Mouse (Mus musculus) left cerebral cortex, adult 18-20 months (tissue): Measurements from ENCODE around the gene Ripor2. TPM values are rescaled to one million over a fixed set of nuclear protein-coding genes. Genes with fewer than 3 reads are reported as not detected.

Source experiments
- DNase-seq, 2 experiments: peaks; one replicate each; pipeline ENCODE4 v3.0.0; 2021 to 2022; ENCODE audit warnings: low spot score in 2 of 2, mixed read lengths in 1 of 2
- total RNA-seq, 2 experiments: library from RNA; stranded (reverse); gene quantifications; 2 replicates each; pipeline ENCODE4 v1.2.3; 2021

The Ripor2 gene
- total RNA-seq, 2 experiments from 2014 or later = 60.1 to 61.7 TPM

DNA sequence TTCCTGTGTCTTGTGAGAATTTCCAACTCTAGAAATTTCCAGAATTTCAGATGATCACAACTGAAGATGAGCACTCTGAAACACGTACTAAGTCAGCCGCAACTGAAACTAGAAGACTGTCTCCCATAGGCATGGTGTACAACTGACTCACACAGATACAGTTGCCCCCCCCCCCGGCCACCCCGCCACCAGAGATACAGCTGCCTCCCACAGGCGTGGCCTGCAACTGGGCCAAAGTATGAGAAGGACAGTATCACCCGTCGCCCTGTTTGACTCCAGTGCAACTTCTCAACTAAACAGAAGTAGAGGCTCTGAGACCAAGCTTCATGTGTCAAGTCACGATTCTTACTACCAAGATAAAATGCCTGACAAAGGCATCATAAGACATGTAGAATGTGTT, 1.2 kb upstream of the Ripor2 start:
- DNase-seq = no peak

DNA sequence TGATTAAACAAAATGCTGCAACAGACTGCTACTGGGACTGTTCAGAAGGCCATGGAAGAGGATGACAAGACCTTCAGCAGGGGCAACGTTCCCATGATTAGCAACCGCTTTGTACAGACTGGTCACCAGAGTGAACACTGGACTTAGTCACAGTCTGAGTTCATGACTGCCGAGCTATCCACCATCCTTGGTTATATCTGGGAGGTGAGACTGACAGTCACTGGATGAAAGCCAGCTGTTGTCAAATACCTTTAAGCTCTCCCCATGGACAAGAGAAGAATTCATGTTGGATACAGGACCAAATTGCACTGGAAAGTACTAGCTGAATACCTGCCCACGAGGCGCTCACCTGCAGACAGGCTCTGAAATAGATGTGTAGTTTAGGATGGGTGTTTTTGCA, 2.4 kb downstream of the Ripor2 start:
- no peak for DNase-seq

DNA sequence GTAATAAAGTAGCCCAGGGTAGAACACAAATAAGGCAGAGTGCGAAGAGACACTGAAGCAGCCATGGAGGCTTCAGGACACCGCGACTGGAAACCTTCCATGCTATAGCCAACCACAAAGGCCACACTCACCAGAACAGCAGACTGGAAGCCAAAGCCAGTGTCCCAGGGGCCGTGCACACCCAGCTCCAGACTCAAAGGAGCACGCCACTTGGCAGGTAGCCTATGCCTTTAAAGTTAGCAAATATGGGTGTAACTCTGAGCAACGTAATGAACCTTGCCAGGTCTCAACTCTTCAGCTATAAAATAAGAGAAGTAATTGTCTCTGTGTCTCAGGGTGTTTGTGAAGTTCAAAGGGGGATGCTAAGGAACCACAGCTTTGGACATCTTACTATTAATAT, 2.9 kb downstream of the Ripor2 start:
- DNase-seq = no peak

DNA sequence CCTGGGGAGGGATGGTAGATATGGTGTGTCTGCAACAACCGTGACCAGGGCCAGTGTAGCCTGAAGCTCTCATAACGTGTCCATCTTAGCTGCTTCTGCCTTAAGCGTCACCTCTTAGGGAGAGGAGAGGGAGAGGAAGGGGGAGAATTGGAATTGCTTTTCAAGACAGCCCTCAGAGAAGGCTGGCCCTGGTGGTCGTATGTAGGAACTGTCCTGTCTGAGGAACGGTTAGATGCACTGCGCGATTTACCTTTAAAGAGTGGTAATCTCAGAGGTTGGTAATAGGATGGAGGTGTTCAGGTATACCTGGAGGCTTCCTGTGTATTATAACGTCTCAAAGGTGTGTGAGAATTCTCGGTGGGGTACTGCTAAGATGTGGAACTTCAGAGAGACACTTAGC, 3.4 kb downstream of the Ripor2 start:
- no peak for DNase-seq

DNA sequence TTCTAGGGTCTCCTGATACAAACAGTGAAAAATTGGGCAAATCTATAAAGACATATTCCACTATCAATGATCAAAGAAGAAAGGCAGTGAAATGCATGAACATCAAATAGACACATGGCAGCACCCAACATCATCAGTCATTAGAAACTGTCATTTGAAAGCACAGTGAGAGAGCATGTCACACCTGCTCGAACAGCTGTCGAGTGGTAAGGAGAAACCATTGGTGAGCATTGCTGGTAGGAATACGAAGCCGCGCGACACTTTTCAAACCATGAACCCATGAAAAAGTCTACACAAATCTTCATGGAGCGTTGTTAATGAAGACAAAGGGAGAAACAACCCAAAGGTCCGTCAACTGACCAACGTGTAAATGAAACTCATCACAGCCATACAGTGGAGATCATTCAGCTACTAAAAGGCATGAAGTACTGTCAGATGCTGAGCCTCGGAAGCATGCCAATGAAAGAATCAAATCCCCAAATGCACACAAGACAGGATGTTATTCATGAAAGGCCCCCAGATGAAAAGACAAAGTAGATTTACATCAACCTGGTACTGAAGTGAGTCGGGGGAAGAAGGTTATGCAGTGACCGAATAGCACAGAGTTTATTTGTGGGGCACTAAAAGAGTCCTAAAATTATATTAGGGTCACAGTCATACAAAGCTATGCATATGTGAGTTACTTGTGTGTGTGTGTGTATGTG, 5.4 kb downstream of the Ripor2 start:
- no peak for DNase-seq

DNA sequence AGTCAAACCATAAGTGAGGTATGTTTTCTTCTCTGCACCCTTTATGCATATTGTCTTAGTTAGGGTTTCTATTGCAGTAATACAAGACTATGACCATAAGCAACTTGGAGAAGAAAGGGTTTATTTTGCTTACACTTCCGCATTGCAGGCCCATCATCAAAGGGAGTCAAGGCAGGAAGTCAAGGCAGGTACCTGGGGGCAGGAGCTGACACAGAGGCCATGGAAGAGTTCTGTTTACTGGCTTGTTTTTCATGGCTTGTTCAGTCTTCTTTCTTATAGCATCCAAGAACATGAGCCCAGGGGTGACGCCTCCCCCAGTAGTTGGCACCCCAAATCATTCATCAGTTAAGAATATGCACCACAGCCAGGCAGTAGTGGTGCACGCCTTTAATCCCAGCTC, 6.6 kb downstream of the Ripor2 start:
- DNase-seq = no peak

DNA sequence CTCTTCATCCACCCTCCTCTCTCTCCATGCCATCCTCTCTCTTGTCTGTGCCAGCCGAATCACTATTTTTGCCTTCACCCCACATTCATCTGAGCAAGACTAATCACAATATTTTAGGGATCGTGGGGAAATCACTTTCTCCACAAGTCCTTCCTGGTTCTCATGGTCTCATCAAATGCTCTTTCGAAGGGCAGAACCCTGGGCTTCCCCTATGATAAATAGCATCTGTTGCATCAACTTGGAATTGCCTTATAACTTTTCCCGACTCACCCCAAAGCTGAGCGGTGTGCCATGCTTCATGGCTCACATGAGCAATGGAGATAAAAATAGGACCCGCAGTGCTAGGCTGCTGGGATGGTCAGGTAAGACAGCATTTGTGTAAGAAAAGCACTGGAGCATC, 9.7 kb downstream of the Ripor2 start:
- no peak for DNase-seq

DNA sequence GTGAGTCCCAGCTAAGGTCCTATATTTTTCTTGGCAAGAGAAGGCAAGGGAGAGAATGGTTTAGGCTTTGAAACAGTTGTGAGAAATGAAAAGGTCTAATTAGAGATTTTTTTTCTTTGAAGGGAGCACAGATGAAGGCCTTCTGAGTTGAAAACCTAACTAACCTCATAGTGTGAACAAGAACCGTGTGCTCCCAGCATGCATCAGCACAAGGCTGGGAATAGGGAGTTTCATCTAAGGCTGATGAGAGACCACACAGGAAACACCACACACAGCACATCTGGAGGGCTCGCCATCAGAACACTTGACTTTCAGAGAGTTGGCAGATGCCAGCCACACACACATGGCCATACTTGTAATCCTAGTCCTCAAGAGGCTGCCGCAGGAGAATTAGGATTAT, 12.3 kb downstream of the Ripor2 start:
- no peak for DNase-seq

DNA sequence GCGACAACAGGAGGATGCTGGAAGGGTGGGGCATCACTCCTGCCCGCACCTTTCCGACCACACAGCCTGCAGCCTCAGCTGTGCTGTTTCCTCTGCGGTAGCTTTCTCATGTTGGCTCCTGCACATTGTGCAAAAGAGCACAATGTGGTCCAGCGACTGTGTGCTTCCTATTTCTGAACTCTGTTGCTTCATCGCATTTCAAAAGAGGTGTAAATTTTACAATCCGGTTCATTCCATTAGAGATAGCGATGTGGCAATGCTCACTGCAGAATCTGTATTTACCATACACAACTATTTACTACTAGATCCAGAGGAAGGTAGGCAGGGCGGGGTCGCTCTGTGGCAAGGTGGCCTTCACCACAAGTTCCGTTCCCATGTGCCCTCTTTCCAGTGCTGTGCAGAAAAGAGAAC, 17.6 kb downstream of the Ripor2 start:
- DNase-seq = no peak

DNA sequence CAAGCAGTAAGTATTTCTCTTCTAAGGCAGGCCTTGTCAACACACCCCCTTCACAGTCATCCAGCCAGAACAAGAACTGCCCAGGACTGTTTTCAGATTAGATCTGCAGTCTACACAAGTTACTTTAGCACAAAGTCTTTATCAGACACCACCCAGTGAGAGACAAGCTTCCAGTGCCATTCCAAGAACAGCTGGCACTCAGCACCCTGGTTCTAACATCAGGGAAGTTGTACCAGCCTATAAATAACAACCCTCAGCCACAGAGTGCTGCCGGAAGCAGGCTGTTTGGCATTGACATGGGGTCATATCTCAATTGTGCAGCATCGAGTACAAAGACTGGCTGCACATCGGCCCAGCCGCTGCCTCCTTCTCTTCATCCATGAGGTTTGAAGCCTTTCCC, 21.0 kb downstream of the Ripor2 start:
- no peak for DNase-seq

DNA sequence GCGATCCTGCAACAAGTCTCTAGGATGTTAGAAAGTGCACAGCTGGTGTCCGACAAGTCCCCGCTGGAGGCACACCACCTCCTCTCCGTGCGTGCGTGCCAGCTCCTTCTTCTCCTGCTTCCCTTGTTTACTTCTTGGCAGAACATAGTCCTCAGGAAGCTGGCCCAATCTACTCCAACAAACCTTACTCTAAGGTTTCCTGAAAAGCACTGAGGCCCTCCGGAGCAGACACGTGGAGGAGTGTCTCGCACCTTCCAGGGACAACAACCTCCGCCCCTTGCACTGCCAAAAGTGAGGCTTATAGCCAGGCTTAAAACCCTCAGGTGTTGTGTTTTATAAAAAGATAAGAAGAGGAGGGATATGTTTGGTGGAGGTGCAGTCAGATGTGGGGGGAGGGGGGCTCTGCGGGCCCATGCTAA, 21.6 kb downstream of the Ripor2 start:
- peak in 1 of 2 experiments; percentile 33 for DNase-seq

DNA sequence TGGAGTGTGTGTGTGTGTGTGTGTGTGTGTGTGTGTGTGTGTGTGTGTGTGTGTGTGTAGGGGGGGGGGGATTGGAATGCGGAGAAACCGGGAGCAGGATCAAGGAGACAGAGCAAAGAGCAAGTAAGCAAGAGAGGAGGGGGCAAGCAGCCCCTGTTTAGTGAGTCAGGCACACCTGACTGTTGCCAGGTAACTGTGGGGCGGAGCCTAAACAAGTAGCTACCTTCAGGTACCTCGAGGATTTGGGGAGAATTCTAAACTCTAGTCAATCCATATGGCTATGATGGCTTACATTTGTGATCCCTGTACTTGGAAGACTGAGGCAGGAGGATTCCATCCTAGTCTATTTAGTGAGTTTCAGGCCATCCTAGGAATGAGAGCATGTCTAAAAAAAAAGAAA, 22.1 kb downstream of the Ripor2 start:
- no peak for DNase-seq

DNA sequence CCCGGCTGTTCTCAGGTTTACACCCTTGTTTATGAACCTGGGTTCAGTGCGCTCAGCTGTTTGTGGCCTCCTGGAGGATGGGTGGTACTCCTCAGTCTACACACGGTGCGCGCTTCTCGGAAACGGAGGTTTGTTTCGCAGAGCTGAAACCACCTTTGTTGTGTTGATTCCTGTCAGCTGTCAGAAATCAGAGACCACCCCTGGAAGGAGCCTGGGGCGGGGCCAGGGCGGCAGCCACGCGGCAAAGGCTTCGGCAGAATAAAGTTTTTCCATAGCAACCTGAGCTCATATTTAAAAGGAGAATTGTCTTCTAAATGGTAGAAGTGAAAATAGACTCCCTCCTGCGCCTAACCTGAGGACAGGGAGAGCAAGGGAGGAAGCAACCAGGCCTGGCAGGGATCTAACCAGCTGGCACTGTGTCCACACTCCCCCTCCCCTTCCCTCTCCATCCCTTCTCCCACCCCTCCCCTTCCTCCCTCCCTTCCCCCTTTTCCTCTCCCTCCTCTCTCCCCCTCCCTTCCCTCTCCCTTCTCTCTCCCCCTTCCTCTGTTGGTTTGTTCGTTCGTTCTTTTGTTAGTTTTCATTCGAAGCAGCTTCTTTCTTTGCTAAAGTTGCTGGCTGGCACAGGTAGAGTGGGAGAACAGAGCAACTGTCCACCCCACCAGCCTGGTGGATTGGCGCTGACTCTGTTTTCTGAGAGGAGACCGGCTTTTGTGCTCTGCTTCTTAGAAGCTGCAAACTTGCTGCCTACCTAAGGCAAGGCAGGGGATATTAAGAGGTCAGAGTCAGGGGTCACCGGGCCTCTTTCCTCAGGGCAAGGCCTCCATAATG, 23.0 kb downstream of the Ripor2 start:
- DNase-seq = no peak

DNA sequence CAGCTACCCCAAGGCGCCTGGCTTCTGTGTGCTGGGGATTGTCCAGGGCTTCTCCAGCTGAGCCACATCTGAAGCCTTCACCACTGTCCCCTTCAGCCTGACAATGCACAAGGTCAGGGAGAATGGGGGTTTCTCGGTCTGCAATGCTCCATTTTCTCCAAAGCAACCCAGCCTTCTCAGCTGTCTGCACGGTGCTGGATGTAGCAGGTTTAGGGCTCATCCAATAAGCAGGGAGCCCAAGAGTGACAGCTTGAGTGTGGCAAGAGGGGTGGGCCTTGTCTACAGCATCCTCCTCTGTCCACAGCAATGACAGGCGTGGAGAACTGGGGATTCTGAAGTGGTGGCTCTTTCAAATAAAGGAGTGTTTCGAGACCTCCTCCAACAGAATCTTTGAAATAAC, 23.8 kb downstream of the Ripor2 start:
- no peak for DNase-seq

DNA sequence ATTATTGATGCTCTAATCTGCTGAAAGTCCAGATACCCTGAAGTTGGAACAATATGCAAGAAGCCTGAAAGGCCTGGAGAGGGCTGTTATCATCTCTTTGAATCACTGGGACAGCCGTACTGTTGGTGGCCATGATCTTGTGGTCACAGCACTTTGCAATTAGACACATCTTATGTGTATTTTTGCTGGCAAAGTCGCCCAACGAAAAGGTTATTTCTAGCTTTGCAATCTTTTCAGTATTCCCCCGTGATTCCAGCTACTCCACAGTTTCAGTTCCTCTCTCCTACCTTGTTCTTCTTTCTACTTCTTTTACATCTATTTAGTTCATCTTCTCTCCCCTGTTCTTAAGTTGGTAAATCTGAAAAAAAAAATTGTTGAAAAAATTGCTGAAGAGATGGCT, 26.0 kb downstream of the Ripor2 start:
- no peak for DNase-seq

DNA sequence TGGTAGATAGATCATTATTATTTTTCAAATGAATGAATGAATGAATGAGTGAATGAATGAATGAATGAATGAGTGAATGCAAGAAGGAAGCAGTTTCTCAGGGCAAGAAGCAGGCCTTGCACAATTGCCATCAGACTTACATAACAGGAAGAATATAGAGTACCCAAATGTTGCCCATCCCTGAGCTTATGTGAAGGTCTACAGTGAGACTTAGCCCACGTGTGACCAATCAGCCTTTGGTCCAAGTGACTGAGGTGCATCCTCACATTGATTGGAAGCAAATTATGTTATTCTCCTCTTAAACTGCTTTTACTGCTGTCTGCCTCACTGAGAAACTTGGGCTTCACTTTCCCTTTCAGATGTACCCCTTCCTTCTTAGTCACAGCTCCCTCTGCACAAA, 26.7 kb downstream of the Ripor2 start:
- DNase-seq = no peak

DNA sequence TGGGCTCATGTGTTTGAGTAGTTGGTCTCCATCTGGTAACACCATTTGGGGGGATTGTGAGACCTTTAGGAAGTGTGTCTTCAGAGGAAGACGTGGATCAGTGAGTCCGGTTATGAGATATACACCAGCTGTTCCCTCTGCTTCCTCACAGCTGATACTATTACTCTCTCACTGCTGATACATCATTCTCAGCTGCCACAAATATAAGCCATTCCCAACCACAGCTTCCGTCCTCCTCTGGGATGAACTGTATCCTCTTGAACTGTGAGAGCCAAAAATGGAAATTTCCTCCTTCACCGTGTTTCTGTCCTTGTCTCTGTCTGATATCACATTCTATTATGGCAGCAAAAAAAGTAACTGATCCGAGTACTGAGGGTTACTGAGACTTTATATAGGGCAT, 28.9 kb downstream of the Ripor2 start:
- DNase-seq = no peak

DNA sequence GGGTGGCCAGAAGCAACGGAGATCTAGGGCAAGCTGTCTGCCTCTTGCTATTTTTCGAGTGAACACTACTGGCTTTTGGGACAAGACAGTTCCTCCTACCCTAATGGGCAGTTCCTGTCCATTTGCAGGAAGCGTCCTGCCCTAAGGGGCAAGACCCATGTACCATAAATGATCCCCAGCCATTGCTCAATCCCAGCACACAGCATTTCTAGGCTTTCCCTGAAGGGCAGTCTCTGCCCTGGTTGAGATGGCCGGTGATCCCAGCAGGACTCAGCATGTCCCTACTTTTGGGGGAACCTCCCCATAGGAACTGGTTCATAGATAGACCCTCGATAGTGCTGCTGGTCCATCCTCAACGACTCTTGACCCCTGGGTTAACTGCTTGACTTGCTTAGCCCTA, 31.0 kb downstream of the Ripor2 start:
- DNase-seq = no peak

DNA sequence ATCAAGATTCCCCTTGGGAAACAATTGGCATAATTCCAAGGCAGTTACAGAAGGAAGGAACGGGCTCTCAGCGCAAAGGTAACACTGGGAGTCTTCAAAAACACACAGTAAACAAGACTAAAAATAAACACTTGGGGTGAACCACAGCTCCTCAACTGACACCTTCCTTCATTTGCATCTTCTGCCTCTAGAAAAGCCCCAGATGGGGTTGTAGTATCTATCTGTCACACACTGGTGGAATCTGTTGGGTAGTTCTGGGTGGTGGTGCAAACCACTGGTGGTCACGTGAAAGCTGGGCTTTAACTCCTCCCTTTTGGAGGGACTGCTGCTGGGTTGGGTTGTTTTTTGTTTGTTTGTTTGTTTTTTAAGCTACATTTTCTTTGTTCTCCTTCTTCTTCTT, 31.4 kb downstream of the Ripor2 start:
- no peak for DNase-seq

DNA sequence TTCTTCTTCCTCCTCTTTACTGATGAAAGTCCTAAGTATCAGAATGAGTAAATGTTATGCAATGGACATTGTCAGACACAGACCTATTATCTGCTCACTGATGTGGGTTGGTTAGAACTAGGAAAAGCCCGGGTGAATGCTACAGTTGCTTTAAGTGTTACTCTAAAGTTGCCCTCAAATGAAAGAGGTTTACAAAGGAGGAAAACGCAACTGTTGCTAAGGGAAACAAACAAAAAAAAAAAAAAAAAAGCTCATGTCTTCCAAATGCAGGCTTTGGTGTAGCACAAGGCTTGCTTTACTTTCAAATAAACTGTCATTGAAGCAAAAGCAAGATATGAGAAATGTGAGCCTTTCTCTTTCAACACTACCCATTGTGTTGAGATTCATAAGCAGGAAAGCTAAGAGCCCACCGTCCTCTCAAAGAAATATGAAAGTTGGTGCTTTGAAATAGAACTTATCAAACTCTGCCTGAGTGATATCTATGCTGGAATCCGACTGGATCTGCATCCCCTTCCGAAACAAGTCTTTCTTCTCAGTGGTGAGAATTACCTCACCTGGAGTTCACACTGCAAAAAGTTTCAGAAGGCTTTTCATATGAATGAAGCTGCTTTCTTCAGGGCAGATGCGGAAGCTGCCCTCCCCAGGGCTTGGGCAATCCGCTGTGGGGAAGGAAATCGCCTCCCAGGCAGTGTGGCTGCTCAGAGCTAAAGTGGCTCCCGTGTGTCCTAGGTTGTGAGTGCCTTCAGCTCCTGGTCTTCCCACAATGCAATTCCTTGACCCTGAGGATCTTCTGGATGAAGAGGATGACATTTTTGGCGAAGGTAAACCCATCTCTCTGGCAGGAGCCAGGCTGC, 32.2 kb downstream of the Ripor2 start:
- no peak for DNase-seq

DNA sequence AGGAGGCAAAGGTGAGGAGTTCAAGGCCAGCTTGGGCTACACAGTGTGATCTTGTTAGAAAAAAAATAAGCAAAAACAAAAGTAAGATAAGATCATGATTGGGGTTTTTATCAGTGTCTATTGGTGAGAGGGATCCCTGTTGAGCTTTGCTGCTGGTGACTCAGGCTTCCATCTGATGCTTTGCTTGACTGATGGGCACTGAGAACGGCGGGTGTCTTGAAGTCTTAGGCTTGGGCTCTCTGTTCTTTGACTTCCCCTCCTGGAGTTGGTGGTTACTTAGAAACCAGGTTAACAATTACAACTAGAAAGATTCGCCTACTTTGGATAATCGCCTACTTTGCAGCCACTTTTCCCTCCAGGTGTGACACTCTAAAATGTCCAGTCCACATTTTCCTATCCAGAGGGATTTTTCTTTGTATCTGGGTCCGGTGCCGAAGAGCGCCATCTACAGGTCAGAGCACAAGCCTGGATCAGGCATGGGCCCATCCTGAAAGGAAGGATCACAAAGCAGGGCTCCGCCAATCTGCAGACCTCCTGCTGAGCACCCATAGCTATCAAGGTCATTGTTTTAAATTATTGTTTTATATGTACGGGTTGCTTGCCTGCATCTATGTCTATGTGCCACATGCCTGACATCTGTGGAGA, 34.1 kb downstream of the Ripor2 start:
- DNase-seq = peak in 1 of 2 experiments; percentile 31
